In genomic region chr2:106655271-106655670, GRCm38 (mm10) we compare ENCODE assay signal across 27 mouse cellular contexts. TPM values are rescaled to one million over a fixed set of nuclear protein-coding genes. Genes with fewer than 3 reads are reported as not detected.
A peak's percentile ranks its signal among the peaks of the same experiment; 100 is the strongest.
DNase-seq lines count a peak whose midpoint lies in the region; ATAC-seq and TF ChIP-seq lines count a peak whose summit lies in the region.
"Had no signal": no experiment of that assay in that cellular context is flagged by ENCODE, and none has a peak within 500 bp of the region (broad histone marks: within the 10 kb centered on the region; RNA-seq: fewer than 3 reads in every experiment).

No protein-coding gene starts in this region.

- WGBS in embryonic facial prominence, embryonic 14.5 days: 39% methylated on average over 4 of the region's 4 CpGs
- 73% methylated on average over 4 of the region's 4 CpGs for WGBS in embryonic facial prominence, embryonic 10.5 days
- 40% methylated on average over 4 of the region's 4 CpGs for WGBS in kidney, postnatal 0 days
- WGBS in limb, embryonic 14.5 days: 29% methylated on average over 4 of the region's 4 CpGs

- H3K4me2 ChIP-seq in embryonic facial prominence, embryonic 14.5 days (ENCODE audit: low read depth, low read length): no peak overlapping the region
- H3K4me2 ChIP-seq in kidney, postnatal 0 days (ENCODE audit: low read length): no peak overlapping the region
- no peak overlapping the region for H3K4me2 ChIP-seq in limb, embryonic 14.5 days (replicated peaks; ENCODE audit: low read depth, low read length, severe bottlenecking)
- H3K4me2 ChIP-seq: embryonic facial prominence, embryonic 13.5 days; forebrain, embryonic 13.5 days; heart, embryonic 15.5 days; hindbrain, embryonic 14.5 days had no signal

- no peak for TF ChIP-seq CTCF in kidney, postnatal 0 days (IDR thresholded peaks at IDR 0.05; ENCODE audit: low read depth)

- peak; percentile 45 for DNase-seq in embryonic facial prominence, embryonic 14.5 days (ENCODE audit: low spot score)
- DNase-seq in embryonic facial prominence, embryonic 10.5 days (ENCODE audit: low spot score): no peak
- peak; percentile 26 for DNase-seq in kidney, postnatal 0 days (ENCODE audit: low spot score)
- DNase-seq in kidney, postnatal 36 days: no peak
- peak; percentile 32 for DNase-seq in limb, embryonic 14.5 days (ENCODE audit: low spot score)
- DNase-seq in adrenal gland, postnatal 14 days: no peak
- DNase-seq: adrenal gland, adult 8-10 months; adrenal gland, postnatal 36 days; cerebellum, adult 18-20 months; cerebellum, adult 9-10 months; cerebellum, postnatal 14 days; gastrocnemius, adult 2 months; gastrocnemius, postnatal 14 days; heart, adult 18-20 months; heart, postnatal 10 days; heart, postnatal 4 days had no signal

- no peak overlapping the region for H3K9ac ChIP-seq in embryonic facial prominence, embryonic 14.5 days (ENCODE audit: low read depth, low read length)
- no peak overlapping the region for H3K9ac ChIP-seq in kidney, postnatal 0 days (ENCODE audit: low read depth, low read length)
- H3K9ac ChIP-seq in limb, embryonic 14.5 days (ENCODE audit: low read depth, low read length, severe bottlenecking): no peak overlapping the region
- H3K9ac ChIP-seq: embryonic facial prominence, embryonic 13.5 days; forebrain, embryonic 13.5 days; heart, embryonic 12.5 days; heart, embryonic 15.5 days; hindbrain, embryonic 14.5 days had no signal

- ATAC-seq in embryonic facial prominence, embryonic 14.5 days (ENCODE audit: low read depth): 0 out of 2 replicates have a peak, but pooled peaks have one; percentile 24
- ATAC-seq in kidney, postnatal 0 days (replicated peaks; ENCODE audit: low FRiP score, low read depth): no peak
- ATAC-seq in limb, embryonic 14.5 days (ENCODE audit: low FRiP score, low read depth): peak; percentile 35; the same call in 1 of the 2 replicates
- ATAC-seq: activated CD4-positive, CD25-positive, alpha-beta regulatory T cell, adult 4 months; forebrain, embryonic 13.5 days; forebrain, embryonic 16.5 days; hindbrain, postnatal 0 days; inflammation-experienced regulatory T-cells, adult 6 months; intestine, embryonic 16.5 days had no signal

- H3K27me3 ChIP-seq in embryonic facial prominence, embryonic 14.5 days (replicated peaks; ENCODE audit: control insufficient read depth, insufficient read depth, low read length): no peaks in the 10 kb centered on the region
- peaks cover 14% of the 10 kb centered on the region; the same call in 1 of the 2 replicates for H3K27me3 ChIP-seq in embryonic facial prominence, embryonic 10.5 days (replicated peaks; ENCODE audit: low read depth, poor library complexity, severe bottlenecking)
- H3K27me3 ChIP-seq in kidney, postnatal 0 days (ENCODE audit: insufficient read depth, low read length): no peaks in the 10 kb centered on the region
- no peaks in the 10 kb centered on the region for H3K27me3 ChIP-seq in limb, embryonic 14.5 days (ENCODE audit: control insufficient read depth, insufficient read depth, low read length)
- H3K27me3 ChIP-seq: embryonic facial prominence, embryonic 13.5 days; forebrain, embryonic 13.5 days; heart, embryonic 12.5 days had no signal

- H3K27ac ChIP-seq in embryonic facial prominence, embryonic 14.5 days (replicated peaks; ENCODE audit: low read depth, low read length): no peak overlapping the region
- H3K27ac ChIP-seq in embryonic facial prominence, embryonic 10.5 days (replicated peaks): no peak overlapping the region
- no peak overlapping the region for H3K27ac ChIP-seq in kidney, postnatal 0 days
- no peak overlapping the region for H3K27ac ChIP-seq in limb, embryonic 14.5 days (replicated peaks; ENCODE audit: low read depth, low read length)
- H3K27ac ChIP-seq: embryonic facial prominence, embryonic 13.5 days; forebrain, embryonic 10.5 days; forebrain, embryonic 13.5 days; gastrocnemius, adult 2 months; heart, embryonic 15.5 days; hindbrain, embryonic 14.5 days; hindbrain, postnatal 0 days had no signal

- no peaks in the 10 kb centered on the region for H3K36me3 ChIP-seq in embryonic facial prominence, embryonic 14.5 days (ENCODE audit: control insufficient read depth, insufficient read depth, low read length)
- H3K36me3 ChIP-seq in embryonic facial prominence, embryonic 10.5 days (replicated peaks): no peaks in the 10 kb centered on the region
- no peaks in the 10 kb centered on the region for H3K36me3 ChIP-seq in kidney, postnatal 0 days (ENCODE audit: insufficient read depth, low read length)
- no peaks in the 10 kb centered on the region for H3K36me3 ChIP-seq in limb, embryonic 14.5 days (ENCODE audit: control insufficient read depth, insufficient read depth, low read length)
- H3K36me3 ChIP-seq: embryonic facial prominence, embryonic 13.5 days; forebrain, embryonic 10.5 days; heart, embryonic 12.5 days; heart, embryonic 15.5 days had no signal

- no peak for TF ChIP-seq POLR2A in limb, embryonic 14.5 days (IDR thresholded peaks at IDR 0.05; ENCODE audit: borderline replicate concordance, extremely low read depth, insufficient read depth, insufficient read length)

- no peak overlapping the region for H3K4me3 ChIP-seq in embryonic facial prominence, embryonic 14.5 days (ENCODE audit: low read depth, low read length)
- no peak overlapping the region for H3K4me3 ChIP-seq in embryonic facial prominence, embryonic 10.5 days
- H3K4me3 ChIP-seq in kidney, postnatal 0 days (replicated peaks; ENCODE audit: low read depth, low read length): no peak overlapping the region
- H3K4me3 ChIP-seq in limb, embryonic 14.5 days (replicated peaks; ENCODE audit: low read length): no peak overlapping the region
- H3K4me3 ChIP-seq: embryonic facial prominence, embryonic 13.5 days; forebrain, embryonic 10.5 days; forebrain, embryonic 13.5 days; gastrocnemius, adult 2 months; heart, embryonic 12.5 days; heart, embryonic 15.5 days had no signal

- H3K4me1 ChIP-seq in embryonic facial prominence, embryonic 14.5 days (ENCODE audit: control insufficient read depth, insufficient read depth, low read length): 0 out of 2 replicates have a peak, but pooled peaks cover 5% of the 10 kb centered on the region
- peaks cover 25% of the 10 kb centered on the region for H3K4me1 ChIP-seq in embryonic facial prominence, embryonic 10.5 days
- H3K4me1 ChIP-seq in kidney, postnatal 0 days (replicated peaks; ENCODE audit: insufficient read depth, low read length): no peaks in the 10 kb centered on the region
- peaks cover 21% of the 10 kb centered on the region; the same call in 1 of the 2 replicates for H3K4me1 ChIP-seq in limb, embryonic 14.5 days (ENCODE audit: control insufficient read depth, insufficient read depth, low read length)

- no peaks in the 10 kb centered on the region for H3K9me3 ChIP-seq in embryonic facial prominence, embryonic 14.5 days (ENCODE audit: control insufficient read depth, low read length)
- no peaks in the 10 kb centered on the region for H3K9me3 ChIP-seq in embryonic facial prominence, embryonic 10.5 days
- H3K9me3 ChIP-seq in kidney, postnatal 0 days (replicated peaks; ENCODE audit: low read length): no peaks in the 10 kb centered on the region
- no peaks in the 10 kb centered on the region for H3K9me3 ChIP-seq in limb, embryonic 14.5 days (ENCODE audit: control insufficient read depth, low read length)
- H3K9me3 ChIP-seq: embryonic facial prominence, embryonic 13.5 days; forebrain, embryonic 10.5 days; forebrain, embryonic 13.5 days; heart, embryonic 12.5 days; heart, embryonic 15.5 days had no signal

RNA-seq across cellular contexts. Expression of gene Mpped2, which starts 37.8 kb away (rescaled TPM):
- 52.5 and 63.5 TPM in 2 replicates for polyA plus RNA-seq in embryonic facial prominence, embryonic 14.5 days (2014; fragmentation: Nextera tagmentation; extraction: Ambion mirVana)
- polyA plus RNA-seq in embryonic facial prominence, embryonic 10.5 days (2016; fragmentation: Nextera tagmentation; extraction: Ambion mirVana): 91.9 and 92.9 TPM in 2 replicates
- polyA plus RNA-seq in kidney, postnatal 0 days (2015; fragmentation: Nextera tagmentation; extraction: Ambion mirVana): 30.4 and 33.2 TPM in 2 replicates
- polyA plus RNA-seq in limb, embryonic 14.5 days (2012; rRNA removed): 37.8 and 38.8 TPM in 2 replicates
- polyA plus RNA-seq in limb, embryonic 14.5 days (2014; fragmentation: Nextera tagmentation; extraction: Ambion mirVana): 79.5 and 92.9 TPM in 2 replicates
- 28.2 and 35.6 TPM in 2 replicates for total RNA-seq in adrenal gland, postnatal 14 days (2021)
- polyA plus RNA-seq: activated CD4-positive, CD25-positive, alpha-beta regulatory T cell, adult 4 months had no signal

Comparison
In these comparisons a context has a peak if more than half of its experiments do, and no peak if none do; other contexts are left out.
1. DNase-seq: peak in embryonic facial prominence, embryonic 14.5 days (single experiment), kidney, postnatal 0 days (single experiment) and limb, embryonic 14.5 days (single experiment); none in embryonic facial prominence, embryonic 10.5 days (single experiment), kidney, postnatal 36 days (0 of 2) and adrenal gland, postnatal 14 days (single experiment).